Mouse (Mus musculus) megakaryocyte progenitor cell, adult 5-6 weeks (primary cell): ENCODE data around the gene Ptprk. TPM values are rescaled to one million over a fixed set of nuclear protein-coding genes. Genes with fewer than 3 reads are reported as not detected.

Experiments
- ATAC-seq: replicated peaks from 2 replicates; pipeline ENCODE4 v1.8.0; 2016; ENCODE audit warnings: mild to moderate bottlenecking, moderate TSS enrichment, inconsistent platforms; ENCODE audit not compliant: poor library complexity
- total RNA-seq, 2 experiments: library from RNA; stranded (forward) in 1 of 2; stranded (reverse) in 1 of 2; fragments of 157-497, 149-512 nt in 1 of 2; fragments of 200-1000 nt in 1 of 2; gene quantifications; 2 replicates each; pipeline versions ENCODE4 v1.2.3 to v1.2.4; 2015 to 2017

The Ptprk gene
- total RNA-seq, 2 experiments from 2014 or later: 0.33 to 0.35 TPM

GRCm38 (mm10) chr10:28513601-28514000 is 439.0 kb downstream of the Ptprk start:
- no peak for ATAC-seq

- ATAC-seq: peak; percentile 80
Measured at GRCm38 (mm10) chr10:28516147-28516546, 441.5 kb downstream of the Ptprk start.

- ATAC-seq: peak; percentile 51
Measured at GRCm38 (mm10) chr10:28518297-28518696, 443.7 kb downstream of the Ptprk start.

GRCm38 (mm10) chr10:28519861-28520260 is 445.2 kb downstream of the Ptprk start:
- peak; percentile 56 for ATAC-seq

GRCm38 (mm10) chr10:28523992-28524735 is 449.5 kb downstream of the Ptprk start:
- no peak for ATAC-seq

- ATAC-seq: peak; percentile 98
Measured at GRCm38 (mm10) chr10:28540595-28540994, 466.0 kb downstream of the Ptprk start.

GRCm38 (mm10) chr10:28542754-28543153 is 468.1 kb downstream of the Ptprk start:
- ATAC-seq: no peak

GRCm38 (mm10) chr10:28550549-28550948 is 475.9 kb downstream of the Ptprk start:
- peak; percentile 54 for ATAC-seq

- ATAC-seq: no peak
Measured at GRCm38 (mm10) chr10:28552068-28552467, 477.4 kb downstream of the Ptprk start.

GRCm38 (mm10) chr10:28564110-28564674 is 489.6 kb downstream of the Ptprk start:
- no peak for ATAC-seq

GRCm38 (mm10) chr10:28566378-28566777 is 491.8 kb downstream of the Ptprk start:
- peak; percentile 95 for ATAC-seq

- 0 out of 2 replicates have a peak, but pooled peaks have one; percentile 17 for ATAC-seq
Measured at GRCm38 (mm10) chr10:28566828-28567227, 492.2 kb downstream of the Ptprk start.

- no peak for ATAC-seq
Measured at GRCm38 (mm10) chr10:28567441-28567840, 492.8 kb downstream of the Ptprk start.

GRCm38 (mm10) chr10:28568047-28568446 is 493.4 kb downstream of the Ptprk start:
- peak; percentile 29 for ATAC-seq

- peak; percentile 83 for ATAC-seq
Measured at GRCm38 (mm10) chr10:28579596-28579995, 505.0 kb downstream of the Ptprk start.

GRCm38 (mm10) chr10:28586565-28587138 is 512.0 kb downstream of the Ptprk start:
- no peak for ATAC-seq

GRCm38 (mm10) chr10:28588401-28588800 is 513.8 kb downstream of the Ptprk start:
- no peak for ATAC-seq

- ATAC-seq: no peak; the same call in 1 of the 2 replicates
Measured at GRCm38 (mm10) chr10:28590822-28591221, 516.2 kb downstream of the Ptprk start.

GRCm38 (mm10) chr10:28593566-28594292 is 519.1 kb downstream of the Ptprk start:
- ATAC-seq: peak; percentile 92

- no peak for ATAC-seq
Measured at GRCm38 (mm10) chr10:28596897-28597296, 522.3 kb downstream of the Ptprk start.

- ATAC-seq: peak; percentile 58
Measured at GRCm38 (mm10) chr10:28609136-28609535, 534.5 kb downstream of the Ptprk start.
